Mouse (Mus musculus): ENCODE data around the gene Gpr25. TPM values are rescaled to one million over a fixed set of nuclear protein-coding genes. Genes with fewer than 3 reads are reported as not detected.
A peak's percentile ranks its signal among the peaks of the same experiment; 100 is the strongest.

The Gpr25 gene
- total RNA-seq, 1 experiment = not detected

DNA sequence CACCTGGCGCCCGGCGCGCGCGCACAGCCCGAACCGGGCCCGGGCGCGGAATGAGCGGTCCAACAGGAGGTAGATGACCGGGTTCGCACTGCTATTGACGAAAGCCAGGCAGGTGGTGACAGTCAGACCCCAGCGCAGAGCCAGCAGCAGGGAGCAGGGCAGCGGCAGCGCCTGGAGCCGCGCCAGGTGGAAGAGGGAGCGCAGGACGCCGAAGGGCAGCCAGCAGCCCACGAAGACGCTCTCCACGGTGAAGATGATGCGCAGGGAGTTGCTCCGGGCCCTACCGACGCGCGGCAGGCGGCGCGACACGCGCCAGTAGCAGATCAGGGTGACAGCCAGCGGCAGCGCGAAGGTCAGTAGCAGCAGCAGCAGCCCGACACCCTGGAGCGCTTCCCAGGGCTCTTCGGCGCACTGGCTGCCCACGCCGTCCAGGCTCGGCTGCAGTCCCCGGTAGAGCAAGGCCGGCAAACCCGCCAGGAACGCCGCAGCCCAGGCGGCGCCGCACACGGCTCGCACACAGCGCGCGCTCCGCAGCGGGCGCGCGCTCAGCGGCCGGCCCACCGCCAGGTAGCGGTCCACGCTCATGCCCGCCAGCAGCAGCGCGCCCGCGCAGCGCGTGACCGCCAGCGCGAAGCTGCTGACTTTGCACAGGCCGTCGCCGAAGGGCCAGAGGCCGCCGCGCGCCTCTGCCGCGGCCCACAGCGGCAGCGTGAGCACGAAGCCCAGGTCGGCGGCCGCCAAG is 609 bp downstream of the Gpr25 start:
- DNase-seq (ENCODE audit: low read depth, low spot score) = peak; percentile 33
- in situ Hi-C loops (cut with MboI; ENCODE audit: low sequenced_read_pairs in 2 of 2, unreplicated experiment in 2 of 2) = no loop called here
- Histone ChIP-seq H3K4me1 (ENCODE audit: control insufficient read depth in 2 of 2, insufficient read depth in 2 of 2, low read length in 2 of 2, poor library complexity in 1 of 2) (peaks cover 0 to 5% of the 10 kb centered on the region in 2 experiments; a peak in 2 of 4 replicates), H3K9me3 (ENCODE audit: control insufficient read depth, insufficient read depth, low read depth, low read length) (no peaks in the 10 kb centered on the region), H3K27ac (ENCODE audit: insufficient read depth, low read depth, low read length, poor library complexity, severe bottlenecking) (no peak overlapping the region), H3K9ac (ENCODE audit: insufficient read depth, low read depth, low read length, poor library complexity, severe bottlenecking) (peak overlapping the region; percentile 59), H3K4me3 (ENCODE audit: insufficient read depth in 1 of 2, low read depth in 1 of 2, low read length in 2 of 2, poor library complexity in 1 of 2, severe bottlenecking in 1 of 2) (peak overlapping the region; percentile 68 to 74), H3K36me3 (ENCODE audit: control insufficient read depth, insufficient read depth, low read length, poor library complexity, severe bottlenecking) (no peaks in the 10 kb centered on the region)
- TF ChIP-seq MAFK (IDR thresholded peaks at IDR 0.05; ENCODE audit: insufficient read depth, low read depth, low read length) (peak; percentile 75), ZNF384 (IDR thresholded peaks at IDR 0.05; ENCODE audit: low read depth, low read length) (no peak), CHD2 (IDR thresholded peaks at IDR 0.05; ENCODE audit: low read depth, low read length) (no peak), ZC3H11A (IDR thresholded peaks at IDR 0.05; ENCODE audit: borderline replicate concordance, low read depth, low read length) (no peak)

DNA sequence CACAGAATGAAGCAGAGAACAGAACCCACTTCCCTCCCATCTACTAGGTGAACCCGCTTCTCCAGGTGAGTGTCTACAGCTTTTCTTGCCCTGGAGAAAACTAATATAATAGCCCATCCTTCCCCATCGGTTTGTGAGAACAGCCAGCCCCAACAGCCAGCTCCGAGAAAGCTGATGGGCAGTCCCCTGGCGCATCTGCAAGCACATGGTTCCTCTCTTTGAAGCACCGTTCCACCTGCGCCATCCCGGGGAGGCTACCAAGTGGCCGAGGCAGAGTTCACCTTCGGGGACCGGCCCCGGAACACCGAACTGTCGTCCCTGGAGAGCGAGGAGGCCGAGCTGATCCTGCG is 1.2 kb downstream of the Gpr25 start:
- no peak overlapping the region for H3K27ac ChIP-seq (ENCODE audit: insufficient read depth, low read depth, low read length, poor library complexity, severe bottlenecking)
- H3K36me3 ChIP-seq (ENCODE audit: control insufficient read depth, insufficient read depth, low read length, poor library complexity, severe bottlenecking) = no peaks in the 10 kb centered on the region
- in situ Hi-C loops (cut with MboI; ENCODE audit: low sequenced_read_pairs in 2 of 2, unreplicated experiment in 2 of 2) = no loop called here
- TF ChIP-seq MAFK (IDR thresholded peaks at IDR 0.05; ENCODE audit: insufficient read depth, low read depth, low read length) (no peak), CHD2 (IDR thresholded peaks at IDR 0.05; ENCODE audit: low read depth, low read length) (no peak), HCFC1 (IDR thresholded peaks at IDR 0.05; ENCODE audit: borderline replicate concordance, insufficient read depth, low read length) (no peak), ZC3H11A (IDR thresholded peaks at IDR 0.05; ENCODE audit: borderline replicate concordance, low read depth, low read length) (no peak), ZNF384 (IDR thresholded peaks at IDR 0.05; ENCODE audit: low read depth, low read length) (no peak)
- H3K9me3 ChIP-seq (ENCODE audit: control insufficient read depth, insufficient read depth, low read depth, low read length) = no peaks in the 10 kb centered on the region
- peaks cover 0 to 6% of the 10 kb centered on the region in 2 experiments; a peak in 2 of 4 replicates for H3K4me1 ChIP-seq (ENCODE audit: control insufficient read depth in 2 of 2, insufficient read depth in 2 of 2, low read length in 2 of 2, poor library complexity in 1 of 2)
- no peak for DNase-seq (ENCODE audit: low read depth, low spot score)
- peak overlapping the region; percentile 68 to 74 for H3K4me3 ChIP-seq (ENCODE audit: insufficient read depth in 1 of 2, low read depth in 1 of 2, low read length in 2 of 2, poor library complexity in 1 of 2, severe bottlenecking in 1 of 2)
- peak overlapping the region; percentile 59; the same call in 1 of the 2 replicates for H3K9ac ChIP-seq (ENCODE audit: insufficient read depth, low read depth, low read length, poor library complexity, severe bottlenecking)

DNA sequence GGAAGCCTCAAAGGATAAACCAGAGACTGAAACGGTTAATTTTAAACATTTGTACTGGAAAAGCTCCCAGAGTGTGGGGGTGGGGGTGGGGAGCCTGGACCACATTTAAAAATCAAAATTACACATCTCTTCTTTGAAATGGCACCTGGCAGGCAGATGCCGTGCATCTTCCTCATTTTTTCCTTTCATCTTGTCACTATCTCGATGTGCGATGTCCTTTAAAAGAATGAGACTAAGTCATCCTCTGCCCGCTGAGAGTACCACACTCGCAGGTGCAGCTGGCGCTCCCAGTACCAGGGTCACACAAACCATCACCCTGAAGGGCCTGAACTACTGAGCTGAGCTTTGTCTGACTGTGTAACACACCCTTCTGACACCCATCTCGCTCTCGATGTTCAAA is 2.2 kb downstream of the Gpr25 start:
- H3K9ac ChIP-seq (ENCODE audit: insufficient read depth, low read depth, low read length, poor library complexity, severe bottlenecking) = no peak overlapping the region
- no peaks in the 10 kb centered on the region for H3K36me3 ChIP-seq (ENCODE audit: control insufficient read depth, insufficient read depth, low read length, poor library complexity, severe bottlenecking)
- in situ Hi-C loops (cut with MboI; ENCODE audit: low sequenced_read_pairs in 2 of 2, unreplicated experiment in 2 of 2) = no loop called here
- TF ChIP-seq ZC3H11A (IDR thresholded peaks at IDR 0.05; ENCODE audit: borderline replicate concordance, low read depth, low read length) (no peak), CHD2 (IDR thresholded peaks at IDR 0.05; ENCODE audit: low read depth, low read length) (no peak), HCFC1 (IDR thresholded peaks at IDR 0.05; ENCODE audit: borderline replicate concordance, insufficient read depth, low read length) (no peak), MAFK (IDR thresholded peaks at IDR 0.05; ENCODE audit: insufficient read depth, low read depth, low read length) (no peak), ZNF384 (IDR thresholded peaks at IDR 0.05; ENCODE audit: low read depth, low read length) (no peak)
- H3K4me3 ChIP-seq (ENCODE audit: insufficient read depth in 1 of 2, low read depth in 1 of 2, low read length in 2 of 2, poor library complexity in 1 of 2, severe bottlenecking in 1 of 2) = no peak overlapping the region
- no peak for DNase-seq (ENCODE audit: low read depth, low spot score)
- no peak overlapping the region for H3K27ac ChIP-seq (ENCODE audit: insufficient read depth, low read depth, low read length, poor library complexity, severe bottlenecking)
- peaks cover 0 to 6% of the 10 kb centered on the region in 2 experiments; a peak in 2 of 4 replicates for H3K4me1 ChIP-seq (ENCODE audit: control insufficient read depth in 2 of 2, insufficient read depth in 2 of 2, low read length in 2 of 2, poor library complexity in 1 of 2)
- no peaks in the 10 kb centered on the region for H3K9me3 ChIP-seq (ENCODE audit: control insufficient read depth, insufficient read depth, low read depth, low read length)

DNA sequence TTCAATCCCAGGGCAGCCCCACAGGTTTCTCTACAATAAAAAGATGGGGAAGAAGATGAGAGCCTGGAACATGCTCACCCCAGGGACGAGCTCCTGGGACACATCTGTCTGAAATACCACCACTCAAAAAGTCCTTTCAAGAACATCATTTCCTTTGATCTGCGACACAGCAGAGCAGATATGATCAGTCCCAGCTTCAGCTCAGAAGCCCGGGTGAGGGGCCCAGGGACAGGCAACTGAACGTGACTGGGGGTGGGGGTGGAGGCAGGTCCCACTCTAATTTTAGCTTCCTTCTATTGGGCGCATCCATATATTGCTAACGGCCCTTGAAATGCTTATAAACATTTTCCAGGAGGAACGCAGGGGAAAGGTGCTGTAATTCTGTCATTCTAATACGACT is 5.0 kb downstream of the Gpr25 start:
- in situ Hi-C loops (cut with MboI; ENCODE audit: low sequenced_read_pairs in 2 of 2, unreplicated experiment in 2 of 2) = no loop called here

More for the DNA sequence above, 5.0 kb downstream of the Gpr25 start:
- Histone ChIP-seq H3K9me3 (ENCODE audit: control insufficient read depth, insufficient read depth, low read depth, low read length) (no peaks in the 10 kb centered on the region), H3K27ac (ENCODE audit: insufficient read depth, low read depth, low read length, poor library complexity, severe bottlenecking) (no peak overlapping the region), H3K36me3 (ENCODE audit: control insufficient read depth, insufficient read depth, low read length, poor library complexity, severe bottlenecking) (no peaks in the 10 kb centered on the region), H3K4me3 (ENCODE audit: insufficient read depth in 1 of 2, low read depth in 1 of 2, low read length in 2 of 2, poor library complexity in 1 of 2, severe bottlenecking in 1 of 2) (no peak overlapping the region), H3K9ac (ENCODE audit: insufficient read depth, low read depth, low read length, poor library complexity, severe bottlenecking) (no peak overlapping the region), H3K4me1 (ENCODE audit: control insufficient read depth in 2 of 2, insufficient read depth in 2 of 2, low read length in 2 of 2, poor library complexity in 1 of 2) (peaks cover 0 to 4% of the 10 kb centered on the region in 2 experiments; a peak in 1 of 4 replicates)
- DNase-seq (ENCODE audit: low read depth, low spot score) = no peak
- TF ChIP-seq MAFK (IDR thresholded peaks at IDR 0.05; ENCODE audit: insufficient read depth, low read depth, low read length) (no peak), CHD2 (IDR thresholded peaks at IDR 0.05; ENCODE audit: low read depth, low read length) (no peak), HCFC1 (IDR thresholded peaks at IDR 0.05; ENCODE audit: borderline replicate concordance, insufficient read depth, low read length) (no peak), ZC3H11A (IDR thresholded peaks at IDR 0.05; ENCODE audit: borderline replicate concordance, low read depth, low read length) (no peak), ZNF384 (IDR thresholded peaks at IDR 0.05; ENCODE audit: low read depth, low read length) (no peak)

Measured in ES-E14 (cell line).